Mouse (Mus musculus): Measurements from ENCODE around the gene Gata5.

- TF ChIP-seq POLR2A (IDR thresholded peaks at IDR 0.05; ENCODE audit: low read depth, low read length), result no peak
- no peak for TF ChIP-seq CTCF (conservative IDR thresholded peaks at IDR 0.05; ENCODE audit: insufficient read depth, insufficient read length, low read depth, low read length)
Observed at GRCm38 (mm10) chr2:180276851-180277259, 57.6 kb downstream of the Gata5 start.

Data from kidney, adult 2 months (tissue).